Mouse (Mus musculus) heart, postnatal 4 days (tissue): ENCODE results near the gene Ppm1m. TPM values are rescaled to one million over a fixed set of nuclear protein-coding genes. Genes with fewer than 3 reads are reported as not detected.
"Not testable (repeated sequence)": the region's sequence is repeated elsewhere in the genome, so short reads cannot be mapped to it uniquely, and the experiment has no call there.

Experiments
- DNase-seq: peaks from one replicate; pipeline ENCODE4 v3.0.0; 2021
- total RNA-seq, 2 experiments: library from RNA; stranded (reverse); gene quantifications; 2 replicates each; pipeline ENCODE4 v1.2.3; 2021

Gene Ppm1m
- total RNA-seq, 2 experiments from 2014 or later = 14.0 to 14.8 TPM

GRCm38 (mm10) chr9:106191355-106191754 is 8.2 kb downstream of the Ppm1m start:
- DNase-seq = no peak

- no peak for DNase-seq
Observed at GRCm38 (mm10) chr9:106183996-106184395, 15.6 kb downstream of the Ppm1m start.

- DNase-seq = no peak
Observed at GRCm38 (mm10) chr9:106182146-106182545, 17.4 kb downstream of the Ppm1m start.

GRCm38 (mm10) chr9:106179964-106180363 is 19.6 kb downstream of the Ppm1m start:
- no peak for DNase-seq

- DNase-seq = no peak
Observed at GRCm38 (mm10) chr9:106179454-106179853, 20.1 kb downstream of the Ppm1m start.

- DNase-seq = no peak
Observed at GRCm38 (mm10) chr9:106177799-106178198, 21.7 kb downstream of the Ppm1m start.

GRCm38 (mm10) chr9:106176769-106177168 is 22.8 kb downstream of the Ppm1m start:
- DNase-seq = no peak

- DNase-seq = no peak
Observed at GRCm38 (mm10) chr9:106175552-106176200, 23.9 kb downstream of the Ppm1m start.

GRCm38 (mm10) chr9:106173363-106173762 is 26.2 kb downstream of the Ppm1m start:
- DNase-seq = no peak

GRCm38 (mm10) chr9:106172527-106172926 is 27.0 kb downstream of the Ppm1m start:
- no peak for DNase-seq

GRCm38 (mm10) chr9:106171346-106172158 is 28.0 kb downstream of the Ppm1m start:
- DNase-seq = peak; percentile 79

- peak; percentile 93 for DNase-seq
Observed at GRCm38 (mm10) chr9:106170556-106171345, 28.8 kb downstream of the Ppm1m start, which contains the start of gene Wdr82. Gene Wdr82 (plus strand): TSS chr9:106170928.

GRCm38 (mm10) chr9:106169917-106170316 is 29.6 kb downstream of the Ppm1m start:
- no peak for DNase-seq

- not testable (repeated sequence) for DNase-seq
Observed at GRCm38 (mm10) chr9:106169006-106169405, 30.5 kb downstream of the Ppm1m start.

GRCm38 (mm10) chr9:106167703-106168102 is 31.8 kb downstream of the Ppm1m start:
- no peak for DNase-seq

GRCm38 (mm10) chr9:106167241-106167640 is 32.3 kb downstream of the Ppm1m start:
- DNase-seq = no peak

GRCm38 (mm10) chr9:106166709-106167108 is 32.8 kb downstream of the Ppm1m start:
- DNase-seq = no peak

GRCm38 (mm10) chr9:106160426-106160825 is 39.1 kb downstream of the Ppm1m start:
- no peak for DNase-seq

- peak; percentile 98 for DNase-seq
Observed at GRCm38 (mm10) chr9:106159784-106160301, 39.7 kb downstream of the Ppm1m start.

GRCm38 (mm10) chr9:106159237-106159636 is 40.3 kb downstream of the Ppm1m start:
- DNase-seq = no peak

GRCm38 (mm10) chr9:106158037-106158491 is 41.5 kb downstream of the Ppm1m start, which contains the start of gene Glyctk:
Gene Glyctk (minus strand): TSS chr9:106158138.
- no peak for DNase-seq

- DNase-seq = no peak
Observed at GRCm38 (mm10) chr9:106157623-106157925, 42.0 kb downstream of the Ppm1m start.
